Mouse (Mus musculus) forebrain, embryonic 14.5 days (tissue): ENCODE results near the gene Rptor. TPM values are rescaled to one million over a fixed set of nuclear protein-coding genes. Genes with fewer than 3 reads are reported as not detected.

Source experiments
- ATAC-seq: fragments of 200-750 bp; cut with Nextera tagmentation; 2 replicates; pipeline ENCODE4 v1.8.0; 2017; ENCODE audit warnings: mild to moderate bottlenecking, moderate library complexity
- DNase-seq: peaks from one replicate; pipeline ENCODE4 v3.0.0-alpha.2; 2015; ENCODE audit warnings: low spot score
- H3K27ac ChIP-seq: fragments of 300-500 bp; sonication (generic); 2 replicates; pipeline ENCODE4 v1.5.1; 2014; ENCODE audit warnings: low read depth, mild to moderate bottlenecking, control low read depth, low read length, moderate library complexity
- H3K27me3 ChIP-seq: fragments of 300-500 bp; sonication (generic); replicated peaks from 2 replicates; pipeline ENCODE4 v1.6.1; 2014; ENCODE audit warnings: low read length, control low read depth, mixed read lengths; ENCODE audit not compliant: control insufficient read depth, insufficient read depth
- H3K36me3 ChIP-seq: fragments of 300-500 bp; sonication (generic); 2 replicates; pipeline ENCODE4 v1.6.1; 2014; ENCODE audit warnings: low read length, control low read depth; ENCODE audit not compliant: control insufficient read depth, insufficient read depth
- H3K4me1 ChIP-seq: fragments of 300-500 bp; sonication (generic); 2 replicates; pipeline ENCODE4 v1.6.1; 2014; ENCODE audit warnings: antibody characterized with exemption, low read length, control low read depth; ENCODE audit not compliant: control insufficient read depth, insufficient read depth
- H3K4me2 ChIP-seq: fragments of 300-500 bp; sonication (generic); 2 replicates; pipeline ENCODE4 v1.6.1; 2014; ENCODE audit warnings: mild to moderate bottlenecking, control low read depth, low read length
- H3K4me3 ChIP-seq: fragments of 300-500 bp; sonication (generic); 2 replicates; pipeline ENCODE4 v1.5.1; 2014; ENCODE audit warnings: low read depth, low read length, control low read depth
- H3K9ac ChIP-seq: fragments of 300-500 bp; sonication (generic); 2 replicates; pipeline ENCODE4 v1.6.1; 2014; ENCODE audit warnings: mild to moderate bottlenecking, low read length, control low read depth, moderate library complexity
- H3K9me3 ChIP-seq: fragments of 300-500 bp; sonication (generic); replicated peaks from 2 replicates; pipeline ENCODE4 v1.6.1; 2016; ENCODE audit warnings: low read length, control low read depth, mixed read lengths; ENCODE audit not compliant: control insufficient read depth
- WGBS: fragments of 180-500 bp; shearing (Covaris S2); extraction: QIAGEN DNeasy Blood & Tissue Kit; methylation state at CpG from one replicate; pipeline ENCODE4 v1.1.7; 2014; 5-methylcytosine and 5-hydroxymethylcytosine counted together
- polyA plus RNA-seq: library from polyadenylated mRNA; unstranded; fragments of >200 nt; fragmentation: Nextera tagmentation; extraction: Ambion mirVana; gene quantifications from 2 replicates; pipeline ENCODE4 v1.2.1, GENCODE M21; 2014

The Rptor gene
- polyA plus RNA-seq, 1 experiment from 2014 or later: 7.0 TPM

GRCm38 (mm10) chr11:119916102-119916790, 313.5 kb downstream of the Rptor start:
- no peak overlapping the region for H3K4me2 ChIP-seq
- WGBS: 94% methylated on average over 15 of the region's 15 CpGs
- H3K4me1 ChIP-seq: peaks cover 13% of the 10 kb centered on the region
- H3K27me3 ChIP-seq: no peaks in the 10 kb centered on the region
- no peak overlapping the region for H3K27ac ChIP-seq
- peaks cover 47% of the 10 kb centered on the region for H3K36me3 ChIP-seq
- no peak overlapping the region for H3K9ac ChIP-seq
- DNase-seq (no peak), ATAC-seq (no peak)
- H3K9me3 ChIP-seq: no peaks in the 10 kb centered on the region
- H3K4me3 ChIP-seq: no peak overlapping the region

- Histone ChIP-seq H3K27ac (no peak overlapping the region), H3K36me3 (peaks cover 47% of the 10 kb centered on the region), H3K27me3 (no peaks in the 10 kb centered on the region), H3K4me3 (no peak overlapping the region), H3K4me1 (peaks cover 13% of the 10 kb centered on the region), H3K4me2 (no peak overlapping the region), H3K9me3 (no peaks in the 10 kb centered on the region), H3K9ac (no peak overlapping the region)
- DNase-seq (no peak), ATAC-seq (no peak)
- WGBS: 88% methylated on average over 21 of the region's 21 CpGs
Observed at GRCm38 (mm10) chr11:119916834-119917469, 314.2 kb downstream of the Rptor start.

- no peak overlapping the region for H3K4me2 ChIP-seq
- H3K36me3 ChIP-seq: peaks cover 47% of the 10 kb centered on the region
- no peaks in the 10 kb centered on the region for H3K27me3 ChIP-seq
- no peaks in the 10 kb centered on the region for H3K9me3 ChIP-seq
- DNase-seq (no peak), ATAC-seq (no peak)
- H3K4me1 ChIP-seq: peaks cover 6% of the 10 kb centered on the region
- no peak overlapping the region for H3K4me3 ChIP-seq
- WGBS: 81% methylated on average over 7 of the region's 7 CpGs
- no peak overlapping the region for H3K9ac ChIP-seq
- H3K27ac ChIP-seq: no peak overlapping the region
Observed at GRCm38 (mm10) chr11:119918521-119918920, 315.8 kb downstream of the Rptor start.

- Histone ChIP-seq H3K36me3 (peaks cover 47% of the 10 kb centered on the region), H3K9me3 (no peaks in the 10 kb centered on the region), H3K27ac (no peak overlapping the region), H3K4me2 (no peak overlapping the region), H3K9ac (no peak overlapping the region), H3K4me3 (no peak overlapping the region), H3K4me1 (peaks cover 4% of the 10 kb centered on the region), H3K27me3 (no peaks in the 10 kb centered on the region)
- 95% methylated on average over 4 of the region's 4 CpGs for WGBS
- DNase-seq (no peak), ATAC-seq (no peak)
Observed at GRCm38 (mm10) chr11:119919432-119919831, 316.7 kb downstream of the Rptor start.

GRCm38 (mm10) chr11:119919897-119920296, 317.2 kb downstream of the Rptor start:
- Histone ChIP-seq H3K9me3 (no peaks in the 10 kb centered on the region), H3K4me3 (no peak overlapping the region), H3K27ac (no peak overlapping the region), H3K4me1 (no peaks in the 10 kb centered on the region; the same call in 1 of the 2 replicates), H3K36me3 (peaks cover 47% of the 10 kb centered on the region), H3K27me3 (no peaks in the 10 kb centered on the region), H3K9ac (no peak overlapping the region), H3K4me2 (no peak overlapping the region)
- DNase-seq: peak; percentile 49
- ATAC-seq: 0 out of 2 replicates have a peak, but pooled peaks have one; percentile 32
- WGBS: 61% methylated on average over 8 of the region's 8 CpGs

- H3K9me3 ChIP-seq: no peaks in the 10 kb centered on the region
- H3K4me1 ChIP-seq: no peaks in the 10 kb centered on the region
- H3K36me3 ChIP-seq: peaks cover 47% of the 10 kb centered on the region
- WGBS: 93% methylated on average over 5 of the region's 5 CpGs
- H3K27me3 ChIP-seq: no peaks in the 10 kb centered on the region
- H3K27ac ChIP-seq: no peak overlapping the region
- no peak overlapping the region for H3K4me2 ChIP-seq
- no peak overlapping the region for H3K4me3 ChIP-seq
- DNase-seq (no peak), ATAC-seq (no peak)
- H3K9ac ChIP-seq: no peak overlapping the region
Observed at GRCm38 (mm10) chr11:119920668-119921067, 318.0 kb downstream of the Rptor start.

GRCm38 (mm10) chr11:119925176-119925575, 322.5 kb downstream of the Rptor start:
- no peak for ATAC-seq
- WGBS: 82% methylated on average over 5 of the region's 5 CpGs

GRCm38 (mm10) chr11:119926762-119927161, 324.1 kb downstream of the Rptor start:
- Histone ChIP-seq H3K9ac (no peak overlapping the region), H3K27me3 (no peaks in the 10 kb centered on the region), H3K27ac (no peak overlapping the region), H3K4me3 (no peak overlapping the region), H3K36me3 (no peaks in the 10 kb centered on the region), H3K4me2 (no peak overlapping the region), H3K4me1 (no peaks in the 10 kb centered on the region), H3K9me3 (no peaks in the 10 kb centered on the region)
- WGBS: 87% methylated on average over 5 of the region's 5 CpGs
- DNase-seq (no peak), ATAC-seq (no peak)

More at GRCm38 (mm10) chr11:119925176-119925575, 322.5 kb downstream of the Rptor start:
- Histone ChIP-seq H3K4me3 (no peak overlapping the region), H3K27me3 (no peaks in the 10 kb centered on the region), H3K27ac (no peak overlapping the region), H3K4me1 (no peaks in the 10 kb centered on the region), H3K4me2 (no peak overlapping the region), H3K36me3 (peaks cover 3% of the 10 kb centered on the region; the same call in 1 of the 2 replicates), H3K9ac (no peak overlapping the region), H3K9me3 (no peaks in the 10 kb centered on the region)
- no peak for DNase-seq

GRCm38 (mm10) chr11:119928023-119928681, 325.4 kb downstream of the Rptor start:
- 72% methylated on average over 16 of the region's 16 CpGs for WGBS
- DNase-seq: no peak
- ATAC-seq: no peak

More at GRCm38 (mm10) chr11:119928023-119928681, 325.4 kb downstream of the Rptor start:
- no peaks in the 10 kb centered on the region for H3K4me1 ChIP-seq
- no peak overlapping the region for H3K4me3 ChIP-seq
- no peaks in the 10 kb centered on the region for H3K9me3 ChIP-seq
- no peak overlapping the region for H3K9ac ChIP-seq
- no peaks in the 10 kb centered on the region for H3K36me3 ChIP-seq
- no peak overlapping the region for H3K4me2 ChIP-seq
- no peaks in the 10 kb centered on the region for H3K27me3 ChIP-seq
- H3K27ac ChIP-seq: no peak overlapping the region
